In genomic region chr1:95664321-95664825, GRCm38 (mm10) we compare ENCODE assay signal across 8 mouse cellular contexts. TPM values are rescaled to one million over a fixed set of nuclear protein-coding genes. Genes with fewer than 3 reads are reported as not detected.
DNase-seq lines count a peak whose midpoint lies in the region; ATAC-seq and TF ChIP-seq lines count a peak whose summit lies in the region.

No protein-coding gene starts in this region.

- H3K4me3 ChIP-seq in stomach, embryonic 14.5 days (ENCODE audit: low read depth, low read length), result peak overlapping the region; percentile 49; the same call in 1 of the 2 replicates
- H3K4me3 ChIP-seq in stomach, postnatal 0 days (ENCODE audit: low read depth, low read length), result no peak overlapping the region
- H3K4me3 ChIP-seq in layer of hippocampus, adult 2 months, result peak overlapping the region; percentile 44

- H3K4me2 ChIP-seq in stomach, embryonic 14.5 days (replicated peaks; ENCODE audit: low read depth, low read length), result peak overlapping the region; percentile 92; the same call in 1 of the 2 replicates
- no peak overlapping the region; the same call in 1 of the 2 replicates for H3K4me2 ChIP-seq in stomach, postnatal 0 days (replicated peaks; ENCODE audit: low read depth)

- 33% methylated on average over 4 of the region's 4 CpGs for WGBS in stomach, embryonic 14.5 days
- WGBS in stomach, postnatal 0 days, result 31% methylated on average over 4 of the region's 4 CpGs

- H3K9me3 ChIP-seq in stomach, embryonic 14.5 days (ENCODE audit: control insufficient read depth, low read depth, low read length), result no peaks in the 10 kb centered on the region
- H3K9me3 ChIP-seq in stomach, postnatal 0 days (ENCODE audit: control insufficient read depth, low read length), result no peaks in the 10 kb centered on the region

- H3K27me3 ChIP-seq in stomach, embryonic 14.5 days (ENCODE audit: control insufficient read depth, insufficient read depth, low read length), result no peaks in the 10 kb centered on the region
- H3K27me3 ChIP-seq in stomach, postnatal 0 days (ENCODE audit: control insufficient read depth, insufficient read depth, low read length), result no peaks in the 10 kb centered on the region

- no peak overlapping the region for H3K9ac ChIP-seq in stomach, embryonic 14.5 days (replicated peaks; ENCODE audit: low read depth, low read length)
- H3K9ac ChIP-seq in stomach, postnatal 0 days (ENCODE audit: low read length), result no peak overlapping the region

- DNase-seq in cerebellum, postnatal 14 days, result peak; percentile 3 to 5
- no peak for DNase-seq in cerebellum, adult 11-12 months
- no peak for DNase-seq in stomach, postnatal 0 days (ENCODE audit: low spot score)
- peak; percentile 7 to 15 for DNase-seq in layer of hippocampus, adult 2 months (ENCODE audit: low spot score in 2 of 2)
- DNase-seq in natural killer cell, adult 2 months (ENCODE audit: low spot score in 2 of 2), result peak; percentile 28 to 47
- no peak for DNase-seq in gastrocnemius, postnatal 14 days
- DNase-seq in adipocyte (ENCODE audit: low spot score), result no peak

- intact Hi-C loops in gastrocnemius, postnatal 14 days (cut with DNase I; ENCODE audit: low total_unique reads), result no loop called here

- no peak for TF ChIP-seq EP300 in stomach, postnatal 0 days (optimal IDR thresholded peaks at IDR 0.05)

- no peak overlapping the region for H3K27ac ChIP-seq in stomach, embryonic 14.5 days (ENCODE audit: low read length)
- H3K27ac ChIP-seq in stomach, postnatal 0 days (replicated peaks), result no peak overlapping the region
- H3K27ac ChIP-seq in layer of hippocampus, adult 2 months, result peak overlapping the region; percentile 3; the same call in 1 of the 2 replicates

- ATAC-seq in stomach, embryonic 14.5 days (ENCODE audit: insufficient number of reproducible peaks, insufficient read depth, low FRiP score, low read depth), result no peak
- ATAC-seq in stomach, postnatal 0 days (ENCODE audit: low FRiP score, low TSS enrichment), result no peak

- no peaks in the 10 kb centered on the region for H3K4me1 ChIP-seq in stomach, embryonic 14.5 days (ENCODE audit: control insufficient read depth, insufficient read depth, low read length)
- H3K4me1 ChIP-seq in stomach, postnatal 0 days (replicated peaks; ENCODE audit: control insufficient read depth, insufficient read depth), result peaks cover 2% of the 10 kb centered on the region; the same call in 1 of the 2 replicates

- no peaks in the 10 kb centered on the region for H3K36me3 ChIP-seq in stomach, embryonic 14.5 days (ENCODE audit: control insufficient read depth, insufficient read depth, low read length)
- H3K36me3 ChIP-seq in stomach, postnatal 0 days (ENCODE audit: control insufficient read depth, insufficient read depth, low read length), result no peaks in the 10 kb centered on the region

- no peak; the same call in 1 of the 2 replicates for TF ChIP-seq CTCF in stomach, postnatal 0 days (IDR thresholded peaks at IDR 0.05; ENCODE audit: low read depth)
- peak; percentile 67 for TF ChIP-seq CTCF in layer of hippocampus, adult 2 months (conservative IDR thresholded peaks at IDR 0.05)

RNA-seq across cellular contexts. Expression of gene St8sia4, which starts 3.0 kb away (rescaled TPM):
- polyA plus RNA-seq in stomach, embryonic 14.5 days (2014; fragmentation: Nextera tagmentation; extraction: Ambion mirVana), result 7.5 and 7.7 TPM in 2 replicates
- polyA plus RNA-seq in stomach, postnatal 0 days (2015; fragmentation: Nextera tagmentation; extraction: Ambion mirVana), result 1.3 and 1.7 TPM in 2 replicates
- total RNA-seq in layer of hippocampus, adult 2 months (2021), result 10 to 100 TPM; 11.9 to 12.2 TPM
- 1 to 10 TPM; 4.2 to 4.7 TPM for total RNA-seq in gastrocnemius, postnatal 14 days (2021)

Comparison
In these comparisons a context has a peak if more than half of its experiments do, and no peak if none do; other contexts are left out.
1. DNase-seq: peak in cerebellum, postnatal 14 days (2 of 2), layer of hippocampus, adult 2 months (2 of 2) and natural killer cell, adult 2 months (2 of 2); none in cerebellum, adult 11-12 months (single experiment), stomach, postnatal 0 days (single experiment), gastrocnemius, postnatal 14 days (single experiment) and adipocyte (single experiment).